Mouse (Mus musculus): ENCODE results near the gene Spaca7. TPM values are rescaled to one million over a fixed set of nuclear protein-coding genes. Genes with fewer than 3 reads are reported as not detected.
"Not testable (repeated sequence)": the region's sequence is repeated elsewhere in the genome, so short reads cannot be mapped to it uniquely, and the experiment has no call there.

Spaca7 gene
- polyA plus RNA-seq, 1 experiment from 2014 or later: not detected

GRCm38 (mm10) chr8:12558786-12559185 lies 14.0 kb upstream of the Spaca7 start:
- WGBS (ENCODE audit: insufficient replicate concordance): 60% methylated on average over 3 of the region's 3 CpGs
- Histone ChIP-seq H3K4me1 (replicated peaks) (no peaks in the 10 kb centered on the region), H3K4me3 (replicated peaks) (no peak overlapping the region), H3K4me2 (no peak overlapping the region), H3K27me3 (peaks cover 25% of the 10 kb centered on the region), H3K27ac (no peak overlapping the region), H3K9ac (no peak overlapping the region), H3K36me3 (no peaks in the 10 kb centered on the region), H3K9me3 (replicated peaks) (no peaks in the 10 kb centered on the region)
- ATAC-seq (ENCODE audit: low read depth) (no peak), DNase-seq (no peak)

GRCm38 (mm10) chr8:12561403-12561960 lies 11.3 kb upstream of the Spaca7 start:
- Histone ChIP-seq H3K4me3 (replicated peaks) (no peak overlapping the region), H3K9ac (no peak overlapping the region), H3K36me3 (no peaks in the 10 kb centered on the region), H3K27me3 (peaks cover 29% of the 10 kb centered on the region), H3K9me3 (replicated peaks) (no peaks in the 10 kb centered on the region), H3K4me2 (no peak overlapping the region), H3K27ac (no peak overlapping the region), H3K4me1 (replicated peaks) (no peaks in the 10 kb centered on the region)
- 9% methylated on average over 11 of the region's 11 CpGs for WGBS (ENCODE audit: insufficient replicate concordance)
- ATAC-seq (ENCODE audit: low read depth): no peak
- peak; percentile 13 for DNase-seq

GRCm38 (mm10) chr8:12564307-12564706 lies 8.5 kb upstream of the Spaca7 start:
- ATAC-seq (ENCODE audit: low read depth) (no peak), DNase-seq (no peak)
- Histone ChIP-seq H3K36me3 (no peaks in the 10 kb centered on the region), H3K4me1 (replicated peaks) (no peaks in the 10 kb centered on the region), H3K9ac (no peak overlapping the region), H3K27me3 (peaks cover 25% of the 10 kb centered on the region), H3K9me3 (replicated peaks) (no peaks in the 10 kb centered on the region), H3K4me3 (replicated peaks) (no peak overlapping the region), H3K27ac (no peak overlapping the region), H3K4me2 (no peak overlapping the region)
- 5% methylated on average over 4 of the region's 4 CpGs for WGBS (ENCODE audit: insufficient replicate concordance)

GRCm38 (mm10) chr8:12565488-12565887 lies 7.3 kb upstream of the Spaca7 start:
- no peaks in the 10 kb centered on the region for H3K4me1 ChIP-seq (replicated peaks)
- H3K9ac ChIP-seq: no peak overlapping the region
- no peaks in the 10 kb centered on the region for H3K9me3 ChIP-seq (replicated peaks)
- DNase-seq: no peak
- H3K4me3 ChIP-seq (replicated peaks): no peak overlapping the region
- H3K36me3 ChIP-seq: no peaks in the 10 kb centered on the region
- H3K27ac ChIP-seq: no peak overlapping the region
- 62% methylated on average over 10 of the region's 10 CpGs for WGBS (ENCODE audit: insufficient replicate concordance)
- ATAC-seq (ENCODE audit: low read depth): no peak
- no peak overlapping the region for H3K4me2 ChIP-seq
- H3K27me3 ChIP-seq: peaks cover 25% of the 10 kb centered on the region

- Histone ChIP-seq H3K27ac (no peak overlapping the region), H3K27me3 (peaks cover 23% of the 10 kb centered on the region)
- WGBS (ENCODE audit: insufficient replicate concordance): 48% methylated on average over 7 of the region's 7 CpGs
Observed at GRCm38 (mm10) chr8:12566509-12566908, 6.3 kb upstream of the Spaca7 start.

GRCm38 (mm10) chr8:12576003-12576402 lies 3.2 kb downstream of the Spaca7 start:
- Histone ChIP-seq H3K4me3 (replicated peaks) (no peak overlapping the region), H3K27ac (no peak overlapping the region), H3K9me3 (replicated peaks) (no peaks in the 10 kb centered on the region), H3K27me3 (peaks cover 9% of the 10 kb centered on the region), H3K36me3 (no peaks in the 10 kb centered on the region), H3K4me1 (replicated peaks) (no peaks in the 10 kb centered on the region), H3K9ac (no peak overlapping the region), H3K4me2 (no peak overlapping the region)
- DNase-seq (no peak), ATAC-seq (ENCODE audit: low read depth) (no peak)
- WGBS (ENCODE audit: insufficient replicate concordance): 19% methylated on average over 5 of the region's 5 CpGs

More at GRCm38 (mm10) chr8:12566509-12566908, 6.3 kb upstream of the Spaca7 start:
- no peaks in the 10 kb centered on the region for H3K4me1 ChIP-seq (replicated peaks)
- no peak overlapping the region for H3K4me3 ChIP-seq (replicated peaks)
- no peak overlapping the region for H3K4me2 ChIP-seq
- DNase-seq (no peak), ATAC-seq (ENCODE audit: low read depth) (no peak)
- H3K9ac ChIP-seq: no peak overlapping the region
- no peaks in the 10 kb centered on the region for H3K36me3 ChIP-seq
- H3K9me3 ChIP-seq (replicated peaks): no peaks in the 10 kb centered on the region

GRCm38 (mm10) chr8:12576739-12577138 lies 3.9 kb downstream of the Spaca7 start:
- Histone ChIP-seq H3K4me1 (replicated peaks) (no peaks in the 10 kb centered on the region), H3K9ac (no peak overlapping the region), H3K27ac (no peak overlapping the region), H3K9me3 (replicated peaks) (no peaks in the 10 kb centered on the region), H3K4me3 (replicated peaks) (no peak overlapping the region), H3K27me3 (peaks cover 9% of the 10 kb centered on the region), H3K36me3 (no peaks in the 10 kb centered on the region), H3K4me2 (no peak overlapping the region)
- no peak for ATAC-seq (ENCODE audit: low read depth)
- DNase-seq: no peak
- WGBS (ENCODE audit: insufficient replicate concordance): 72% methylated on average over 6 of the region's 6 CpGs

GRCm38 (mm10) chr8:12579339-12579999 lies 6.6 kb downstream of the Spaca7 start:
- not testable (repeated sequence) for H3K4me3 ChIP-seq (replicated peaks); H3K9ac ChIP-seq; H3K4me2 ChIP-seq; H3K27ac ChIP-seq; ATAC-seq (ENCODE audit: low read depth); DNase-seq; H3K9me3 ChIP-seq (replicated peaks); H3K36me3 ChIP-seq; H3K4me1 ChIP-seq (replicated peaks); H3K27me3 ChIP-seq
- WGBS (ENCODE audit: insufficient replicate concordance): 72% methylated on average over 19 of the region's 19 CpGs

- WGBS (ENCODE audit: insufficient replicate concordance): 62% methylated on average over 5 of the region's 5 CpGs
Observed at GRCm38 (mm10) chr8:12583785-12584184, 11.0 kb downstream of the Spaca7 start.

GRCm38 (mm10) chr8:12607223-12607622 lies 34.4 kb downstream of the Spaca7 start:
- Histone ChIP-seq H3K4me2 (no peak overlapping the region), H3K9me3 (replicated peaks) (no peaks in the 10 kb centered on the region), H3K4me3 (replicated peaks) (no peak overlapping the region), H3K36me3 (no peaks in the 10 kb centered on the region), H3K27ac (no peak overlapping the region), H3K27me3 (peaks cover 21% of the 10 kb centered on the region), H3K9ac (no peak overlapping the region), H3K4me1 (replicated peaks) (peaks cover 4% of the 10 kb centered on the region; the same call in 1 of the 2 replicates)
- ATAC-seq (ENCODE audit: low read depth): peak; percentile 55; the same call in 1 of the 2 replicates
- WGBS (ENCODE audit: insufficient replicate concordance): 25% methylated on average over 6 of the region's 6 CpGs
- DNase-seq: peak; percentile 53

More at GRCm38 (mm10) chr8:12583785-12584184, 11.0 kb downstream of the Spaca7 start:
- no peak overlapping the region for H3K27ac ChIP-seq
- H3K9ac ChIP-seq: no peak overlapping the region
- H3K4me1 ChIP-seq (replicated peaks): no peaks in the 10 kb centered on the region
- no peak for DNase-seq
- H3K4me2 ChIP-seq: no peak overlapping the region
- H3K36me3 ChIP-seq: no peaks in the 10 kb centered on the region
- no peak for ATAC-seq (ENCODE audit: low read depth)
- no peaks in the 10 kb centered on the region for H3K9me3 ChIP-seq (replicated peaks)
- H3K4me3 ChIP-seq (replicated peaks): no peak overlapping the region
- H3K27me3 ChIP-seq: no peaks in the 10 kb centered on the region

GRCm38 (mm10) chr8:12608810-12609209 lies 36.0 kb downstream of the Spaca7 start:
- no peaks in the 10 kb centered on the region for H3K9me3 ChIP-seq (replicated peaks)
- no peak overlapping the region for H3K4me2 ChIP-seq
- no peak overlapping the region for H3K27ac ChIP-seq
- H3K36me3 ChIP-seq: peaks cover 7% of the 10 kb centered on the region
- WGBS (ENCODE audit: insufficient replicate concordance): 65% methylated on average over 10 of the region's 10 CpGs
- H3K4me1 ChIP-seq (replicated peaks): peaks cover 4% of the 10 kb centered on the region; the same call in 1 of the 2 replicates
- H3K4me3 ChIP-seq (replicated peaks): no peak overlapping the region
- ATAC-seq (ENCODE audit: low read depth) (no peak), DNase-seq (no peak)
- peaks cover 20% of the 10 kb centered on the region for H3K27me3 ChIP-seq
- no peak overlapping the region for H3K9ac ChIP-seq

Data from liver, embryonic 13.5 days (tissue).